Mouse (Mus musculus): Measurements from ENCODE around the gene A2ml1.

GRCm38 (mm10) chr6:128532701-128533100 is 48.7 kb downstream of the A2ml1 start:
- TF ChIP-seq CTCF (IDR thresholded peaks at IDR 0.05; ENCODE audit: borderline replicate concordance, control insufficient read depth, extremely low read depth, insufficient read depth, low read length, poor library complexity) (no peak), POLR2A (IDR thresholded peaks at IDR 0.05; ENCODE audit: control insufficient read depth, extremely low read depth, insufficient read depth, low read length, poor library complexity) (no peak)
